Mouse (Mus musculus): ENCODE data around the gene Dock3.

GRCm38 (mm10) chr9:107267721-107268402, 36.2 kb upstream of the Dock3 start:
- TF ChIP-seq CTCF (IDR thresholded peaks at IDR 0.05; ENCODE audit: low read depth) (no peak), EP300 (optimal IDR thresholded peaks at IDR 0.05) (no peak)
